Mouse (Mus musculus): ENCODE measurements around the gene Stra6.

Stra6 gene

DNA sequence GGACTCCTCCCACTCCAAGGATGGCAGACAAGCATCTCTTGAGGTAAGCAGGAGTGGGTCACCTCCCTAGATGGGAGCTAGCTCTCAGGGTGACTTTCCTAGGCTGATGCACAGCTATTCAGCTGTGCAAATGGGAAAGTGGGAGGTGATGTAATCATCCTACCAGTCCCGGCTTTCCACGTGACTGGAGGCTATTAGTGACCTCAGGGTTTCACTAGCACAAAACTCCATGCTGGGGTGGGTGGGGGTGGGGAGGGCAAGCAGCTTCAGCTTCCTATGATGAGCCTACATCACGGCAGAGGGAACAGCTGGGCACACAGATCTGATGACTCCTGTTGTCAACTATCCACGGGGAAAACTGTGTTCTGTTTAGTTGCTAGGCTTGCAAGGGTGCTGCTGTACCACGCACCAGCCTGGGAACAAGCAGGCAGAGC, 111.2 kb downstream of the Stra6 start:
- DNase-seq (ENCODE audit: low spot score), result no peak

DNA sequence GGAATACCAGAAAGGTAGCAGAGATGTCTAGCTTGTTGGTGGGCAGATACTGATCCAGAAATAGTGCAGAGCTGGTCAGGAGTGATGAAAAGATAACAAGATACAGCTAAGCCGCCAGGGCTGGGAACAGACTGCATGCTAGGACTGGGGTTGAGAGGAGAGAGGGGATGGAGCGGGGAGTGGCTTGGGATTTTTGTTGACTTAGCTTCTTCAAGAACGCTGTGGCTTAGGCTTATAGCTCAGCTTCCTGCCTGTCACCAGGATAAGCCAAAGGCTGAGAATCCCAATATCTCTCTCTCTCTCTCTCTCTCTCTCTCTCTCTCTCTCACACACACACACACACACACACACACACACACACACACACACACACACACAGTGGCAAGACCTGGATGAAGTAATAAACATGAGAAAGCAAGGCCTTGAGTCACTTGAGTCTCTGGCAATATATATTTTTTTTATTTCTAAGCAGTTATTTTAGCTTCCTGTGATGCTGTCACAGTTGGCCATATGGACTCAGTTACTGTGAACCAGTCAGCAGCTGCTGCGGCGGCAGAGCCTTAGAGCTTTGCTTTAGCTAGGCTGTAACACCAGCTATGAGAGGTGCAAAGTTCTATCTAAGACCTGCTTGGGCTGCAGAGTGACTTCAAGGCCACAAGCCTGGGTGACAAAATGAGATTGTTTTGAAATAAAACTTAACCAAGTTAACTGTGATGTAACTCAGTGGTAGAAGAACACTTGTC, 112.3 kb downstream of the Stra6 start:
- DNase-seq (ENCODE audit: low spot score), result no peak

DNA sequence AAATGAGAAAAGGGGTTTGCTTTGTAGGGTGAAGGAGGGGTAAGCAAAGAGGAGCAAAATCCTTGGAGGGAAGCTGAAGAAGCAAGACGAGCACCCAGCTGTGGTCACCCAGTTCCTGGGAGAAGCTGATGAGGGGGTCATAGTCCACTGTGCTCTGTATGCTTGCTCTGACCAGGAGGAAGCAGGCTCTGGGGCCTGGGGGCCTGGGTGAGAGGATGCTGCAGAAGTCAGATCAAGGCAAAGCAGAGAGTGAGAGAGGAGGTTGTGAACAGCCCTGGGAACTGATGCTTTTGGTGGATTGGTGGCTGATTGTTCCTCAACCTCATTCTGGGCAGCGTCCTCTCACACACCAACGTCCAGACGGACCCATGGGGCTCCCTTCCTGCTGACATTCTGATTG, 113.6 kb downstream of the Stra6 start:
- DNase-seq (ENCODE audit: low spot score), result no peak

DNA sequence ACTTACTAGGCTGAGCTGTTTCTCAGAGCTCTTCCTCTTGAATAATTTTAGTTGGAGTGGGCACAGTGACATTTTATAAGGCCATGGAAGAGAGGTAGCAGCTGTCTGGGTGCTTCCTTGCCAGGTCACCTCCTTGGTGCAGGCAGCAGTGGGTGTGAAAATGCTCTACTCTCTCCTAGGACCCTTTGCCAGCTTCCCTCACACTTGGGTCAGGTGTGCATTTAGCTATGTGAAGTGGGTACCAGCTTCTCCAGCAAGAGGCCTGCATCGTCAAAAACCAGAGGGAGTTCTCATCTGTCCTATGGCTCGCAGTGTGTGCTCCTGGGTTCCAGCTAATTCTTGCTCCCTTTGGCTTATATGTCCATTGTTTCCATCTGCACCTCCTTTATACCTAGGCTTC, 115.8 kb downstream of the Stra6 start:
- DNase-seq (ENCODE audit: low spot score), result no peak

DNA sequence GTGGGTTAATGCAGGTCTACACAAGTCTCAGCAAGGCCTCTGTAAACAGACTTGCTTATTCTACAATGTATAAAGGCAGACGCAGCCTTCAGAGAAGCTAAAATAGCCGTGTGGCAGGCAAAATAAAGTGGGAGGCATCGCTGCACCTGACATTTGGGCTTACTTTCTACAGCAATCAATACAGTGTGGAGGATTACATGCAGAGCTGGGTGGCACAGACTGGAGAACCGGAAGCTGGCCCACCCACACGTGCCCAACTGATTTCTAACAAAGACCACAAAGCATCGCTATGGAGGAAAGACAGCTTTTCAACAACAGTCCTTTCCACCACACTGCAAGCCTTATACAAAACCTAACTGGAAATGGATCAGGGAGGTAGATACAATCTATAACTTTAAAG, 120.9 kb downstream of the Stra6 start:
- no peak for DNase-seq (ENCODE audit: low spot score)

DNA sequence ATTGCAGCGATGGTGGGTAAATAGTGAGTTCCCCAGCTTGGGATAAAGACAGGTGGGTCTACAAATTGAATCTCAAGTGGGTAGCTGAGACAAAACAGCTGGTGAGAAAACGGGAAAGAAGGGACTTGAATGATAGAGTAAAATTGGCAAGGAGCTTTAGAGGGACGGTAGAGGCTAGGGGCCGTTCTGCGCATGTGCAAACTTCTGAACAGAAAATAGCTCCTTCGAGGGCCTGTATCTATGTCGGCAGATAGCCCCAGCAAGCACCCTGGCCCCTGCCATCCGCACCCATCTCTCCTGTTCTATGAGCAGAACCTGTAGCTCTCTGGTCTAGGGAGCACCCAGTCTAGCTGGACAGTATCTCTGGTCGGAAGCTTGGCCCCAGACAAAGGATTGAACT, 130.6 kb downstream of the Stra6 start:
- no peak for DNase-seq (ENCODE audit: low spot score)

DNA sequence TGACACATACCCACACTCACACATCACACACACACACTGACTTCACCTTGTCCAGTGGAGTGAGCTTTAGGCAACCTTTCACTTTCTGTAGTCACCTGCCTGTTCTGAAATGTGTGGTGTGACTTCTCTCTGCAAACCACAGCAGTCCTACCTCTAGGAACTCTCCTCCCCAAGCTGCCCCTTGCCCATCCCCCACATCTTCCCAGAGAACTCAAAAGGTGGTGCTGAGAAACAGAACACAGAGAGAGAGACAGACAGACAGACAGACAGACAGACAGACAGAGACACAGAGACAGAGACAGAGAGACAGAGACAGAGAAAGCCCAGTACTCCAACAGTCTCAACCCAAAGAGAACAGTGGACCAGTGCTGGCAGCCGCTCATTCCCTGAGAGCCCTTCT, 132.1 kb downstream of the Stra6 start:
- no peak for DNase-seq (ENCODE audit: low spot score)

DNA sequence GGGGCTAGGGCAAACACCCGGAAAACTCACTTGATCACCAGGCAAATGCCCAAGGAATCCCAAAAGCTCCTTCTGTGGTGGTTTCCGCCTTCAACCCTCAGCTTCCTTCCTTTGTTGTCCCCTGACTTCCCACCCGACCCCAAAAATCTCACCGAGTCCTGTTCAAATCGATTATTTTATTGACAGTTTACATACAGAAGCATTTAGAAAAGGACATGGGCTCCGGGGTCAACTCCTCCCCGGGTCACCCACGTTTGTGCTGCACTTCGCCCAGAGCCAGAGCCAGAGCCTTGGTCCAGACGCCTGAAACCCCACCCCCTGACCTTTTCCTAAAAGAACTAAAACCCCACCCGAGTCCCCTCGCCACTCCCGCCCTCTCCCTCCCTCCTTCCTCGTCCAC, 132.6 kb downstream of the Stra6 start:
- DNase-seq (ENCODE audit: low spot score), result no peak

DNA sequence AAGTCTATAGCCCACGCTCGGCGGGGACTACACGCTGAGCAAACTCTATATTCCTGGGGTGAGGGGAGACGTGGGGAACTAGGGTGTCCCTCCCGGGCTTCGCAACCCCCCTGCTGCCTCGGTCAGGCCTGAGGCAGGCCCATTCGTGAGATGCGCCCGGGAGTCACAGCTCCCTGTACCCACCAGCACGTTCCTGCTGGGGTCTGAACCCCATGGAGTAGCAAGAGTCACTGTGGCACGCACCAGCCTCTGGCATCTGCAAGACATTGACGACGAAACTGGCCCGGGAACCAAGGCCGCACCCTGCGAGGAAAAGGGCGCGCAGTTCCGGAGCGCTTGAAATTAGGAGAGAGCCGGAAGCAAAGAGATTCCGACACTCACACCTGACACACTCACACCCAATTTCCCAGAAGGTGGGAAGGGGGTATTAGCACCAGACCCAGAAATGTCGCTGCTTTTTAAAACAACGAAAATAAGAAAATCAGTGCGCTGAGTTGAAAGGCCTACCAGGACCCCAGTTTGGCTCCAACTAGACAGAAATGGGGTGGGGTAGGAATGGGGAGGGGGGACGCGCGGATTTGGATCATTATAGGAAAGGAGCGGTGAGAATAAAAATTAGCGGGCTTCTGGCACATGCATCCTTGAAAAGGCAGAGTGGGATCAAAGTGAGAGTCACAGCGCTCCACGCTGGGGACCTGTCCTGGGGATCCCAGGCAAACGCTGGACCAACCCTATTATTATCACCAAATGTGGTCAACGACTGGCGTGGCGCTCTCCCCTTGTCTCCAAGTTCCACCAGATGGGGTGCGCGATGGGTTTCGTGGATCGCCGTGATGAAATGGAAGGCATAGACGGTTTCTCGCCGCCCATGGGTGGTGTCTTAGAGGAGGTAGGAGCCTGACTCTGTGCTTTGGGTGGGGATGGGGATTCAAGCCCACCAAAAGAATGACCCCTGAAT, 133.3 kb downstream of the Stra6 start:
- no peak for DNase-seq (ENCODE audit: low spot score)

DNA sequence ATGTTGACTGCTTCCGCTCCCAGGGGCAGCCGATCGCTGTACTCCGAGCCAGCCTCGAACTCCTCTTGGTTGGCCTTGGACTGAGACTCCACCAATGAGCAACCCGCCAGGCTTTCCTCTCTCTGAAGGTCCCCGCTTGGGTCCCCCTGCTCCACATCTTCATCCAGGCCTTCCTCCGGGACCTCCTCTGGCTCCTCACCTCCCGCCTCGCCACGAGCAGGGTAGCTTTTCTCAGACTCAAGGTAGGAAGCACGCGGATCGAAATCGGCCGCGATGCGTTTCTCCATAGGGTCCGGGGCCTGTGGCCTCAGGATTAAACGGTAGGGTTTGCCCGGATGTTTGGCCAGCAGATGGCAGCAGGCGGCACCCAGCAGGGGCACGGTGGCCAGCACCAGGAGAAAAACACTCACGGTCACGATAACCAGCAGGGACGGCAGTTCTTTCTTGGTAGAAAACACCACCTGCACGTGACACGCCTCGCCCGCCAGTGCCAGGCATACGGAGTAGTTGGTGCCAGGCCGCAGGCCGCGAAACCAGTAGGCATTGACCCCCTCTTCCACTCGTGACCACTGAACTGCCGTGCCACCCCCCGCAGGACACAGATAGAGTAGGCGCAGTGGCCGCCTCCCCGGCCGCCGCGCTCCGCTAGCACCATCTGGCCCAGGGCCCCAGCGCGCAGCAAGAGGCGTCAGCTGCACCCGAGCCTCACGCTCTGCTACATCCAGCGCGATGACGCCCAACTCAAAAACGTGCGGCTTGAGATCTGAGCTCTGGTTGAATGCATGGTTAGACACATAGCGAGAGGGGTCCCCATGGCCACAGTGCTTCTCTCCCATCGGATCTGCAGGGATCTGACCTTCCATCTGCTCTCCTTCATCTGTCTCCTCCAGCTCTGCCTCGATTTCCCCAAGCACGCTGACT, 134.5 kb downstream of the Stra6 start:
- no peak for DNase-seq (ENCODE audit: low spot score)

DNA sequence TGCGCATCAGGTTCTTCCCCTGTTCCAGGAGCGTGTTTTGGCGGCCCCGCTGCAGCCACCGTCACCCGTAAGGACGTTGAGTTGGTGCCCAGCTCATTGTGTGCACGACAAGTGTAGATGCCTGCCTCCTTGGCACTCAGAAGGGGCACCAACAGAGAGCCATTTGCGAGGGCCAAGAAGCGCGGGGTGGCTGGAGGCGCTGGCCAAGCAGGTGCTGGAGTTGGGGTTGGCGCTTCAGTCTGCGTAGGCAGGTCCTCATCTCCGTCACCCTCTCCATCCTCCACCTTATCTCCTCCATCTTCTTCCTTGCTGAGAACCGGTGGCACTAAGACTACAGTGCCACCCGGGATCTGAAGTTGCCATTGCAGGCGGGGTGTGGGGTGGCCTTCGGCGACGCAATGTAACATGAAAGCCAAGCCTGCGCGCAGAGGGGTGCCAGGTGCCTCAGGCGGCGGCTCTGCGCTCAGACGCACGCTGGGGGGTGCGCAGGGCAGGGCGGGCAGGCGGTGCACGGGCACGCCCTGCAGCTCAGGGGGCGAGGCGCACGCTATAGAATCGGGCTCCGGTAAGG, 135.3 kb downstream of the Stra6 start:
- DNase-seq (ENCODE audit: low spot score), result no peak

DNA sequence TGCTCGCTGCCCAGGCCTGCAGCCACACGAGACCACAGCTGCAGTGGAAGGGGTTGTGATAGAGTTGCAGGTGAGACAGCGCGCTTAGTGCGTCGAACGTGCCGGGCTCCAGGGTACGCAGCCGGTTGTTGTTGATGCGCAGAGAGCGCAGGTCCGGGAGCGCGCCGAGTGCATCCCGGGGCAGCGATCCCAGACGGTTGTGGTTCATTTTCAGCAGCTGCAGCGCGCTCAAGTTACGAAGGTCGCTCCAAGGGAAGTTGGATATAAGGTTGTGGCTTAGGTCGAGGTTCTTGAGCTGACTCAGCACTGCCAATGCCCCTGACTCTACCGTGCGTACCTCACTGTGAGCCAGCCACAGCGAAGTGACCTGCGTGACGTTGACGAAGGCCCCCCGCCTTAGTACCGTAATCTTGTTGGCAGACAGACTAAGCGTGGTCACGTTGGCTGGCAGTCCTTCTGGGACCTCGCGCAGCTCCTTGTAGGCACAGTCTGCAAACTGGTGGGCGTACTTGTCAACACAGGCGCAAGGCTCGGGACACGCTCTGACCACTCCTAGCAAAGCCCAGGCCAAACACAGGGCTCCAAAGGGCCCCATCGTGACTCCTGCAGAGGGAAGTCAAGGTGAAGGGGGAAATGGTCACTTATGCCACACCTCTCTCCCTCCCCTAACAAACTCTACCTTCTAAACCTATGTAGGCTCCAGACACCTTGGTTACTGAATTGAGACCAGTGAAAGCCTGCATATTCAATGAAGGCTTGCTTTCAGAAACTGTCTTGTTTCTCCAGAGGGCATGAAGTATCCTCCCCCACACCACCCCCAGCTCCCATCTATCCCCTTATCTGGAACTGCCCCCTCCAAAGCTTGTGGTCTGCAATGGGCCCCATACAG, 136.0 kb downstream of the Stra6 start:
- DNase-seq (ENCODE audit: low spot score), result no peak

DNA sequence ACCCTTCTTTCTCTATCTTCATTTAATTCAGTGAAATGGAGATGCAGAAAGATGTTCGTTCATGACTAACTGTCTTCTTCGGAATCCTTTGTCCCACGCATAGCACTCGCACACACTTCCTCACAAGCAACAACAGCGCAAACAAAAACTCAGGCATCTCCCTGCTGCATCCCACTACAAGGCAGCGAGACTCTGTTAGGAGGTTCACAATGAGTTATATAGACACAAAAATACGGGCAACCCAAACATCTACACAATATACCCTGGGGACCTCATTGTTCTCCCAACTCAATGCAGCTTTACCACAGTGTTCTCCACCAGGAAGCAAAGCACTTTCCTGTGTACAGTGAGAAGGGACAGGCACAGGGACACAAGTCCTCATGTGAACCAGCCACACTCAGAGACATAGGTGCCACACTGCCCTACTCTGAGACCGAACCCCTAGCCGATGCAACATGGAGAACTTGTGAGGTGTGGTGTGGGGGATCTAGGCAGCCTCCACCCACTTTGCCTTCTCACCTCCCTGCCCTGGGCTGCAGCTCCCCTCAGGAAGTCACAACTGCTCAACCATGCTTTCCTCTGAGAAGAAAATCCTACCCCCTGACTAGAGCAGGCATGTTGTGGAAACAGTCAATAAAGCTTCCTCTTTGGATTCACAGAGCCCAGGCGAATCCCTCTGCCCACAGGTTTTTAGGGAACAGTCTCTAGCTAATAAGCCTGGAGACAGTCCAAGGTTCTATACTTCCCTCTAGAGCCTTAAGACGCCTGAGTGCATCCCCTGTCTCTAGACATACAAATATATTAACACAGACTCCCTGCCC, 136.9 kb downstream of the Stra6 start:
- no peak for DNase-seq (ENCODE audit: low spot score)

DNA sequence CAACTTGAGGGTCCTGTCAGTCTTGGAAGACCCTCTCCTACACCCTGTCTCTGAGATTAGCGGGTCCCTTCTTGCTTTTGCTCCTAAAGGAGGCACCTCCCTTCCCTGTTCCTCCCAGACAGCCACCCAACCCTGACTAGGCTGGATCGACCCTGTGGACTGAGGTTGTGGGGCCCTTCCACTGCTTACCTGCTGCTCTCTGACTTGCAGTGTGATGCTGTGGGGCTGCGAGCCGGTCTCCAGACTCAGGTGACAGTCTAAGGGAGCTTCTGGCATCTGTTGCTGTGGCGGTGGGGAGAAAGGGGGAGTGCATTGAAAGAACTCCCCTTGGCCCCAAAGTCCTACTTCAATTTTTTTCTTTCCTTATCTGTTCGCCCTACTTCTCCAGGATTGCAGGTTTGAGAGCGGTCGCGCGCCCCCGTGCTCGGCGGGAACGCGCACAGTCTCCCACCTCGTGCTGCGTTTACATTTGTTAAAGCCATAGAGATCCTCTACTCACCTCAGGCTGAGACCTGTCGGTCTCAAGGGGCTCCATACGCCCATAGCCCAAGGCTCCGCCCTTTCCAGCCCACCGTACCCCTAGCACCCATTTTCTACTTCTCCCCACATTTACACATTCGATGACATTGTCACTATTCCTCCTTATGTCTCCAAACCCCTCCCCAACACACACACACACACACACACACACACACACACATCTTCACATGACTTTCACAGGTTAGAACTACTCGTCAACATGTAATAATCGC, 137.7 kb downstream of the Stra6 start:
- DNase-seq (ENCODE audit: low spot score), result no peak

DNA sequence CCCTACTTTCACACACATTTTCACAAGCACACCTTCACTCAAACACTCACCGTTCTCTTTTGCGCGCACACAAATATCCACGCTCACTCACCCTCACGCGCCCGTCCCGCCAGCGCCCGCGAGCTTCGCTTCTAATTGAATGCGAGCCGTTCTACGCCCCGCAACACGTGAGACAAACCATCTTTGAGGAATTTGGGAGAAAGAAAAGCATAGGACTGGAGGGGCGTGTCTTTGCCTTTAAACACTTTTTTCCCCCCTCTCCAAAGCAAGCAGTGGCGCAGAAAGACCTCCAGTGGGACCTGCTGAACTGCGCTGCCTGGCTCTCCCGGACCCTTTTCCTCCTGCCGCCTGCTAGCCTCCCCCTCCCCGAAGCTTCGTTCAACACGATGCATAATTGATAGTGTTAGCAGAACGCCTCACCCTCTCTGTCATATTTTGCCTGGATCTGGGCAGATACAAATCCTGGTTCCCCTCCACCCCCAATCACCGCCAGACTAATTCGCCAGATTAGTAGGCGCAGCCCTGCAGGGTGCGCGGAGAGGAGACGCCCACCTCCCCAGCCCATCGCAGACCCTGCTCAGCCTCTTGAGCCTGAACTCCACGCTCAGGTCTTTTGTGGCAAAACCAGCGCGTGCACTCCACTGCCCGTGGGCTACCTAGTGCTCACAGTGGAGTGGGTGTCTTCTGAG, 138.4 kb downstream of the Stra6 start:
- DNase-seq (ENCODE audit: low spot score), result no peak

DNA sequence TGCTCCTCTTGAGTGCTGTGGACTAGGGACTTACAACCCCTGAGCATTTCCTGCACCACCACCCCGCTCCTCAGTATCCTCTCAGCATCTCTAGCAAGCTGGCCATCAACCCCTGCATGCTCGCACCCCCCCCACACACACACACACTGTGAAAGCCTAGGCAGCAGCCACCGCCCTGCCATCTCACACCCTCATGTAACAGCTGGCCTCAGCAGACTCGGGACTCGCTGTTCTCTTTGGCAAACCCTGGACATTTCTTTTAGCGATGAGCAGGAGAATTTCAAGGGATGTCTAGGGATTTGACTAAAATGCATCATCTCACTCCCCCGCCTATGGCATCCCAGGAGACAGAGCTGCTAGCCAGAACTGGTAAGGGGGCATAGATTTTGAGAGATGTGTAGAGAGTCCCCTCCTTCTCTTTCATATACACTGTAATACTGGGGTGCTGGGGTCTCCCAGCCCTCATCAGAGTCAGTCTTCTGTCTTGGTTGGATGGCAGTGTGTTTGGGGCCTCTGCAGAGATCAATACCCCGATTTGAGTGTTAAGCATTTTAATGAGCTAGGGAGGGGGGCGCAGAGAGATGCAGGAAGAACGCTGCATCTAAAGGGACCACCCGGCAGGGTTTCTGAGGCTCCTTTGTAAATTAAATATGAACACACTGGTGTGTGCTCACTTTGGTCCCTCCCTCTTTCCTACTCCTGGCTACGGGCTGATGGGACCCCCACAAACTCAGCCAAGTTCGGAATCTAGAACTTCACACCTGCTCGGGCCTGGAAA, 139.3 kb downstream of the Stra6 start:
- DNase-seq (ENCODE audit: low spot score), result no peak
